Mouse (Mus musculus) liver, adult 2 months (tissue): ENCODE measurements around the gene Nrxn2.

Source experiments
- CTCF ChIP-seq: fragments of 200-500 bp; IDR thresholded peaks from 2 replicates; pipeline ENCODE4 v1.5.1; 2011; ENCODE audit warnings: low read depth, low read length, control low read depth
- POLR2A ChIP-seq: fragments of 200-500 bp; IDR thresholded peaks from 2 replicates; pipeline ENCODE4 v1.6.1; 2011; ENCODE audit warnings: low read length, control low read depth; ENCODE audit not compliant: insufficient read depth; ENCODE audit errors: extremely low read depth

GRCm38 (mm10) chr19:6449841-6450240 is 31.3 kb downstream of the Nrxn2 start:
- TF ChIP-seq CTCF: no peak
- TF ChIP-seq POLR2A: no peak
